Mouse (Mus musculus) liver, postnatal 0 days (tissue): ENCODE measurements at regions not wholly inside any gene's neighbourhood (a gene's known extent, or its start where the extent isn't known, plus 50 kb on each side); places are given as distances from the start of the nearest gene placed in this dataset.

ENCODE experiments used
- CTCF ChIP-seq: sonication (generic); IDR thresholded peaks from 2 replicates; pipeline ENCODE4 v1.5.1; 2016; ENCODE audit warnings: antibody characterized with exemption, low read depth
- EP300 ChIP-seq: IDR thresholded peaks from 2 replicates; pipeline ENCODE4 v1.6.1; 2016; ENCODE audit warnings: antibody characterized with exemption, low read depth, mild to moderate bottlenecking

DNA sequence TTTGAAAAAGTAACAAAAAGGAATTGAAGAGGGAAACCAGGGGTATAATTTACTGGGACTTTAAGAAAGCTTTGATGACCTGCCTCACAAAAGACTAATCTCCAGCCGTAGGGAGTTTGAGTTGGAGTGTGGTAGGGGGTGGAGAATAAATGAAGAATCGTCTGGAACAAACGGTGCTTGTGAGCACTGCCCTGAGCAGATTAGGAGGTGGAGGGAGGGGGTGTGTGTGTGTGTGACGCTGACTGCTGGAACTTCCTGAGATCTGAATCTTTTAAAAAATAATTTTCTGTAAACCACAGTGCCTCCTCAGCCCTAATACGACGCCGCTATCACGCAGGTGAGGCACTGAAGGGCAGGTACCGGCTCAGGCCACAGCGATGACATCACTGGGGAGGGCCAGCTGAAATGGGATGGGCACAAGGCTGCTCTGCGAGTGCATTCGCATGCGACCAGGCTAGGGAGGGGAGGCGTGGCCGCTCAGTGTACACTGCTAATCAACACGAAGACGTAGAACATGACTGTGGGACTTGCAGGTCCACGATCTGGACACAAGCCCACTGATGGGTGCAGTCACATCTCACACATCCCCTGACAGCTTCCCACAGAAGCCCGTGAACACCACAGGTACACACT is 395.4 kb downstream of the Zfp536 start:
- TF ChIP-seq CTCF (no peak), EP300 (no peak)
